Mouse (Mus musculus) kidney, postnatal 36 days (tissue): Measurements from ENCODE around the gene Slc6a16.

Source experiments
- DNase-seq, 2 experiments: peaks; one replicate each; pipeline ENCODE4 v3.0.0; 2021 to 2022; ENCODE audit warnings: mixed read lengths in 2 of 2

Gene Slc6a16

GRCm38 (mm10) chr7:45255822-45256221, 14.9 kb downstream of the Slc6a16 start:
- peak; percentile 21 to 23 for DNase-seq

- DNase-seq = peak in 1 of 2 experiments; percentile 5
Measured at GRCm38 (mm10) chr7:45257063-45257840, 16.4 kb downstream of the Slc6a16 start.

- DNase-seq = no peak
Measured at GRCm38 (mm10) chr7:45259281-45259680, 18.4 kb downstream of the Slc6a16 start.

GRCm38 (mm10) chr7:45262266-45262665, 21.4 kb downstream of the Slc6a16 start:
- no peak for DNase-seq

GRCm38 (mm10) chr7:45263006-45263607, 22.2 kb downstream of the Slc6a16 start:
- no peak for DNase-seq

GRCm38 (mm10) chr7:45264348-45264747, 23.5 kb downstream of the Slc6a16 start:
- DNase-seq = peak; percentile 35 to 51

GRCm38 (mm10) chr7:45265518-45265917, 24.6 kb downstream of the Slc6a16 start:
- DNase-seq = no peak

- DNase-seq = no peak
Measured at GRCm38 (mm10) chr7:45272786-45273412, 32.0 kb downstream of the Slc6a16 start.

- no peak for DNase-seq
Measured at GRCm38 (mm10) chr7:45273672-45274071, 32.8 kb downstream of the Slc6a16 start.

- DNase-seq = peak; percentile 70 to 89
Measured at GRCm38 (mm10) chr7:45277136-45277760, 36.4 kb downstream of the Slc6a16 start, which contains the start of gene Slc6a21. TSS of gene Slc6a21 (plus strand) at chr7:45277513.

GRCm38 (mm10) chr7:45286486-45286885, 45.6 kb downstream of the Slc6a16 start:
- DNase-seq = no peak

- DNase-seq = no peak
Measured at GRCm38 (mm10) chr7:45296626-45297025, 55.7 kb downstream of the Slc6a16 start.

GRCm38 (mm10) chr7:45297563-45297962, 56.7 kb downstream of the Slc6a16 start:
- DNase-seq = no peak

- peak; percentile 57 to 75 for DNase-seq
Measured at GRCm38 (mm10) chr7:45299752-45300151, 58.9 kb downstream of the Slc6a16 start.

- peak; percentile 62 to 90 for DNase-seq
Measured at GRCm38 (mm10) chr7:45300270-45300669, 59.4 kb downstream of the Slc6a16 start.

GRCm38 (mm10) chr7:45302626-45303025, 61.7 kb downstream of the Slc6a16 start:
- DNase-seq = no peak

GRCm38 (mm10) chr7:45304869-45305268, 64.0 kb downstream of the Slc6a16 start:
- DNase-seq = no peak

GRCm38 (mm10) chr7:45305275-45305674, 64.4 kb downstream of the Slc6a16 start:
- peak; percentile 67 to 86 for DNase-seq

GRCm38 (mm10) chr7:45308551-45309240, 67.8 kb downstream of the Slc6a16 start:
- peak in 1 of 2 experiments; percentile 50 for DNase-seq

GRCm38 (mm10) chr7:45309455-45309854, 68.6 kb downstream of the Slc6a16 start:
- peak; percentile 52 to 79 for DNase-seq

- DNase-seq = no peak
Measured at GRCm38 (mm10) chr7:45312023-45312422, 71.1 kb downstream of the Slc6a16 start.

GRCm38 (mm10) chr7:45312686-45313453, 72.0 kb downstream of the Slc6a16 start:
- DNase-seq = no peak
